Mouse (Mus musculus) E14TG2a.4 (cell line): ENCODE measurements at regions not wholly inside any gene's neighbourhood (a gene's known extent, or its start where the extent isn't known, plus 50 kb on each side); places are given as distances from the start of the nearest gene placed in this dataset.

ENCODE experiments used
- CTCF ChIP-seq: conservative IDR thresholded peaks from 2 replicates; pipeline ENCODE4 v1.5.1; 2014; ENCODE audit warnings: low read length
- NANOG ChIP-seq: IDR thresholded peaks from 2 replicates; pipeline ENCODE4 v1.6.1; 2014; ENCODE audit warnings: borderline replicate concordance, low read length, mixed read lengths
- POU5F1 ChIP-seq: IDR thresholded peaks from 2 replicates; pipeline ENCODE4 v1.6.1; 2014; ENCODE audit warnings: low read length, borderline replicate concordance

GRCm38 (mm10) chr14:55333812-55334211 is 112.0 kb downstream of the Dhrs2 start:
- TF ChIP-seq CTCF (no peak), POU5F1 (no peak), NANOG (no peak)
